Mouse (Mus musculus) lung, adult 18-20 months (tissue): ENCODE results near the gene Cinp.

Experiments used
- DNase-seq, 2 experiments: peaks; one replicate each; pipeline ENCODE4 v3.0.0; 2022; ENCODE audit warnings: mixed read lengths in 2 of 2

Cinp gene

DNA sequence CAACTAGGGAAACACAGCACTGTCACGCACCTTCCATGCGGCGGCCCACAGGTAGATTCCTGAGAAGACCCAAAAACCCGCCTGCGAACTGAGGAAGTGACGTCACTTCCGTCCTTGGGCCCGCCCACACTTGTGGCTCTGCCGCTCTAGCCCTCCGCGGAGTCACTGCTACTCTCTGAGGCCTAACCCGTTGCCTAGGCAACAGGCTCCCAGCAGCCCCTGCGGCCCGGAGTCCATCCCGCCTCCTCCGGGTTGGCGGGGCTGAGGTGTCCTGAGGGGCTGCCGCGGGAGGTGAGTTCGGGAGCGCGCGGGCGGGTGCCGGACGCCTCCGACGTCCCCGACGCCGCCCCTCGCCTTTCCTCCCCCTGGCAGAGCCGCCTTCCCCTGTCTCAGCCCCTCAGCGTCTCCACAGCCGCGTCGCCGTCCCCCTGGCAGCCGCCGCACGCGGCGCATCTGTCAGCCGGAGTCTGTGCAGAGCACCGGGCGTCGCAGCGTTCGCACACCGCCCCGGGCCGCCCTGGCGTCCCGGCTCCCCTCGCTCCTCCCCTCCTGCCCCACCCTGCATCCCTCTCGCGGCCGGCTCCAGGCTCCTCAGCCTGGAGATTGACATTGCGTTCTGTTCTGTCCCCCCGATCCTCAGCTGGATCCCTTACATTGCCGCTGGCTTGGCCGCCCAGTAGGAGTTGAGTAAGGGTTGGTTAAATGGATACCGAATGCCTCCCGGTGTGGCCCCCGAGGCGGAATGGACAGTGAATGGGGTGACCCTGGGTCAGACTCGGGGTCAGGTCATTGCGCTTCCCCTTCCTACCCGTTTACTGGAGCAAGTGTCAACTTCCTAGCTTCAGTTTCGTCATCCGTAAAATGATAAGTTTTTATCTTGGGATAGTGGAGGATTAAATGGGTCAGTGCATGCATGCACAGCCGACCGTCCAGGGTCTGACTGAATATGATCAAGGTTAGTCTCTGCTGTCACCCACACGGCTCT lies at the start of gene Cinp, which contains the start of gene Tecpr2:
TSS of gene Cinp (minus strand) at position 110 of the 985 bp plus-strand sequence.
TSS of gene Tecpr2 (plus strand) at position 229 of the 985 bp plus-strand sequence.
- DNase-seq: peak; percentile 98

DNA sequence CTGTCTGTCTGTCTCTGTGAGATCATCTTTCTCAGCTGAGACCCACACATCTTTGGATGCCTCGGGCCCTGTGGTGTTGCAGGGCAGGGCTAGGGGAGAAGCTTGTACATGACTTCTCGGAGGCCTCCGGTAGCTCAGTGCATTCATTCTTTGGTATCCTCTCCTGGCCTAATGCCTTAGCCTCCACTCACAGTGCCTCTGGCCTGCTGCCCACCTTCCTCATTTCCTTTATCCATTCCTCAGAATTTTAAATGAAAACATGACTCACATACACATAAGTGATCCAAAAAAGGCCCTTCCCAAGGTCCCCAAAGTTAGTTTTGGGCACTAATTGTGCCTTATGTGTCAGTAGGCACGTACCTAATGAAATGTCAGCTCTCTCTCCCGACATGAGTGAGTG lies 48.6 kb upstream of the Cinp start:
- no peak for DNase-seq

GRCm38 (mm10) chr12:110935983-110936620 lies 47.2 kb upstream of the Cinp start:
- peak; percentile 80 to 87 for DNase-seq

- DNase-seq: no peak
These were observed 43.9 kb upstream of the Cinp start for GRCm38 (mm10) chr12:110932820-110933219.

DNA sequence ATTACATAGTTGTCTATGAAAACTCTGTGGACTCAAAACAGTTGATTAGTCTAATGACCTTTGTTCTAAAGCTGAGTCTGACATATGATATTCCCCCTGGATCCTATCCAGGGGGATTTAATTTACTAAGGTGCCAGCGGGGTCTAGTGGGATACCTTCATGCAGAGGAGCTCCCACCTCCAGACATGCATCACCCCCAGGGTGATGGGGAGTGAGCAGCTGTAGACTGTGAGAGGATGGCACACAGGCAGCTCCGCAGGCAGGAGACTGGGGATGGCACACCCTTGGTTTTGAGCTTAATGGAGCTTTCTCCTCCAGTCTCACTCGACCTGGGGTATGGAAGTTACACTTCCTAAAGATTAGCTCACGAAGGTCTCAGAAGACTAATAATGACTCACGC lies 32.6 kb upstream of the Cinp start:
- DNase-seq: no peak

DNA sequence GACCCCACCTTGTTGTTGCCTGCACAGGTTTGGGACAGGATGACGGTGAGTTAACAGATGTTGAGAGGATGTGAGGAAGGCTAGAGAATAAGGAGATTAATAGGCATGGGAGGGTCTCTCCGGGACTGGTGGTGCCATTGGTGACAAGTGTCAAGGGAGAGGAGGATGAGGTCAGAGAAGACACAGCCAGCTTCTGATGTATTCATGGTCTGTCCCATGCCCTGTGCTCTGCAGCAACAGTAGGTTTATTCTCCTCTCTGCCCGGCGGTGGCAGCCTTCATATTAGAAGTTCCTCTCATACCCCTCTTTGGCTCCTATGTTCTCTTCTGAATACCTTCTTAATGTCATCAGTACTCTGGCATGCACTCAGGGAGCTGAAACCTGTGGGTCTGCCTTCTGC lies 31.3 kb upstream of the Cinp start:
- DNase-seq: no peak

- DNase-seq: no peak
These were observed 26.8 kb upstream of the Cinp start for GRCm38 (mm10) chr12:110915761-110916160.

DNA sequence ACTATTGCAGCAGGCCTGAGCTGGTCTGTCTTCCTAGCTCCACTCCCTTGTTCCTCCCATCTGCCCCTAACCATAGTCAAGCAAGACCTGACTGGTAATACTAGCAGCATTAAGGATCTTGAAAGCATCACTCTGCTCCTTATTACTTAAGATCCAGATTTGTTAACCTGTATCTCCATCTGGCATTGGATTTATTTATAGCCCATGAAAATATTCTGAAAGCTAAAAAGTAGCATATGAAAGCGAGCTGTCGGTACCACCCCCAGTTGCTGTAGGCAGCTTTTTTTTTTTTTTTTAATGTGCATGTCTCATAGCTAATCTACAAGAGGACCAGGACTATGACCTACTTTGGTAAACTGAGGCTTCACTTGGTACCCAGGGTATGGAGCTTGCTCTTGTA lies 21.0 kb upstream of the Cinp start:
- DNase-seq: no peak

DNA sequence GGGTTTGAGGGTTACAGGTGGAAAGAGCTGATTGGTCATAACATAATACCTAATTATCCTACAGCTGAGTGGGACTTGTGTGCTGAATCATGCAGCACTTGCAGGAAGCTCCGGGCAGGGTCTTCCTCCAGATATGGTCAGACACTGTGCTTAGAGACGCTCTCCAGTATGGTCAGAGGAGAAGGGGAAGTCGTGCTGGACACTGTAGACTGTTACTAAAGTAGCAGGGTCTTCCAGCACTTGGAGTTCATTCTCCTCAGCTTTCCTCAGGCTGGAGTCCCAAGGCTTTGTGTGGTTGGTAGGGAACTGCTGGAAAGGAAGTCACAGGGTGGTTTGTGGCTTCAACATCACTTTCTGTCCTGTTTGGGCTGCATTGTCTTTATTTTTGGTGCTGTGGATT lies 18.9 kb upstream of the Cinp start:
- DNase-seq: no peak

GRCm38 (mm10) chr12:110903536-110903935 lies 14.6 kb upstream of the Cinp start:
- DNase-seq: peak; percentile 11 to 24

GRCm38 (mm10) chr12:110902106-110902505 lies 13.2 kb upstream of the Cinp start:
- no peak for DNase-seq

DNA sequence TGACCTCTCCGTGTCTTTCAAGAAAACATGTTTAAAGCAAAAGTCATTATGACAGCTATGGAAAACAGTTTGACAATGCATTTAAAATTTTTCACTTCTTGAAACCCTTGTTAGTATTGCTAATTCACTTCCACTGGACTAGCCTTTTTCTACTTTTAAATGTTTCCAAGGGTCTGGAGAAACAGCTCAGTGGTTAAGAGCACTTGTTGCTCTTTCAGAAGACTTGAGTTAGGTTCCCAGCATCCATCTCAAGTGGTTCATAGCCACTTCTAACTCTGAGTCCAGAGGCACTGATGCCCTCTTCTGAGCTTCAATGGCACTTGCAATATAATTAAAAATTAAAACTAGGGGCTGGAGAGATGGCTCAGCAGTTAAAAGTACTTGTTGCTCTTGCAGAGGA lies 2.9 kb upstream of the Cinp start:
- no peak for DNase-seq

DNA sequence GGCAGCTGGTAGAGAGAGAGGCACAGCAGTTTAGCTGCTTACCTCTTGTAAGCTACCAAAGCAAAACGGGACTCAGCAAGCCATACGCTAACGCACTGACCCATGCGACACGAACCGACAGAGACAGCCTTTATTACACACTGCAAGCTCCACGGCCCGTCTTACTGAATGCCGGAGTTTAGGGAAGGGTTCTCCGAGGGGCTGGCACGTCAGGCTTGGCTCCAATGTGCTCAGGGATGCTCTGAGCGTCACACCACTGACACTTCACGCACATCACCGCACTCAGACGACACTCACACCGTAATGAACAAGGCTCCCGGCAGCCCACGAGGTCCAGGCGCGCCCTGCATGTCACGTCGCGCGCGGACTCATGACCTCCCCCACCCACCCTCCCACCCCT lies 339 bp downstream of the Cinp start:
- no peak for DNase-seq

- no peak for DNase-seq
These were observed 839 bp downstream of the Cinp start for GRCm38 (mm10) chr12:110888106-110888505.

GRCm38 (mm10) chr12:110885251-110885650 lies 3.7 kb downstream of the Cinp start:
- DNase-seq: no peak

GRCm38 (mm10) chr12:110882291-110882690 lies 6.7 kb downstream of the Cinp start:
- DNase-seq: no peak

DNA sequence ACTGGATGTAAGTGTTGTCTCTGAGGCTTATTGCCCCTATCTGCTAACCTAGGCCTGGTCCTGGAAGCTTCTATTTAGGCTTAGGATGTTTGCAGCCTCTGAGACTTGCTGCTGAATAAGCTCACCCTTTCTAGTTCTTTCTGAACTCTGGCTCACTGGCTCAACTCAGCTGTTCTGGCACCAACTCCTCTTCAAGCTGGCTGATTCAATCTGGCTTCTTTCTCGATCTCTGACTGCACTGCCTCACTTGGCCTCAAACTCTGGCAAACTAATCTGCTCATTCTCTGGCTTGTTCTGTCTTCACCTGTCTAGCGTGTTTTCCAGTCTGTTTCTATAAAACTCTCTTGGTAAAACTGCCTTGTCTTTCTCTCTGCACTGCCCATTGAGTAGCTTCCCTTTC lies 13.6 kb downstream of the Cinp start:
- DNase-seq: no peak

GRCm38 (mm10) chr12:110871247-110871646 lies 17.7 kb downstream of the Cinp start:
- no peak for DNase-seq

- DNase-seq: no peak
These were observed 18.8 kb downstream of the Cinp start for GRCm38 (mm10) chr12:110870107-110870506.

GRCm38 (mm10) chr12:110865989-110866388 lies 23.0 kb downstream of the Cinp start:
- DNase-seq: no peak

DNA sequence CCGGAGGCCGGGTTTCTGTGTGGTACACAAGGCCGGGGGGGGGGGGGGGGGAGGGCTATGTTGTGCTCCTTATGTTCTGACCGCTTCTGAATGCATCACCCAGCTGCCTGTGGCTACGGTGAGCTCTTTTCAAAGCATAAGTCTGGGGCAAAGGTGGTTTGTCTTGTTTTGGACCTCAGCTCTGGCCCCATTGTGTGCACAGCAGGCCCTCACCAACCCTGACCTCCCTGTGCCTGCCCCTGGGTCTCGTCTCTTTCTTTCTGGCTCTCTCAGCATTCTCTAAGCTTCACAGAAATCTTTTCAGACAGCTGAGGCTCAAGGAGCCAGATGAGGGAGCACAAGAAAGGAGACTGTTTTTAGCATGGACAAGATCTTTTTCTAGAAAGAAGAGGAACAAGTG lies 23.4 kb downstream of the Cinp start:
- no peak for DNase-seq

DNA sequence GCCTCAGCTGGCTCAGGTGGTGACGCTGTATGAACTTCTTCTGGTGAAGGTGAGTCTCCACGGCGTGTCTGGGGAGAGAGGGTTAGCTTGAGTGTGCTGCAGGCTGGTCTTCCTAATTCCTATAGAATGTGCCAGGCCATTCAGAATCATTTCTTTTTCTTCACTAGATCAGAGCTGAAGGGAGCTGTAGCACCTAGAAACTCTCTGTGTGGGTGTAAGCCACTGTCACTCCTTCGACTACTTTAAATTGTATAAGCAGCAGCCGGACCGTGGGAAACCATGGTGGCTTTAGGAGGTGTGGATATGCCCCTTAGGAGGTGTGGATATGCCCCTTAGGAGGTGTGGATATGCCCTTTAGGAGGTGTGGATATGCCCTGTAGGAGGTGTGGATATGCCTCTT lies 24.9 kb downstream of the Cinp start:
- no peak for DNase-seq

- no peak for DNase-seq
These were observed 27.7 kb downstream of the Cinp start for GRCm38 (mm10) chr12:110861256-110861655.

GRCm38 (mm10) chr12:110860293-110860692 lies 28.7 kb downstream of the Cinp start:
- no peak for DNase-seq
